Mouse (Mus musculus) embryonic fibroblast, embryonic 13.5 days (primary cell): ENCODE results near the gene 1700066M21Rik. TPM values are rescaled to one million over a fixed set of nuclear protein-coding genes. Genes with fewer than 3 reads are reported as not detected.

Source experiments
- H3K27ac ChIP-seq: 2 replicates; pipeline ENCODE4 v1.5.1; 2012; ENCODE audit warnings: low read length, control low read depth, inconsistent platforms; ENCODE audit not compliant: insufficient read depth
- H3K4me1 ChIP-seq: 2 replicates; pipeline ENCODE4 v1.6.1; 2011; ENCODE audit warnings: low read length; ENCODE audit not compliant: control insufficient read depth, insufficient read depth
- H3K4me3 ChIP-seq: 2 replicates; pipeline ENCODE4 v1.5.1; 2011; ENCODE audit warnings: mild to moderate bottlenecking, control low read depth, low read length; ENCODE audit not compliant: insufficient read depth
- CTCF ChIP-seq: IDR thresholded peaks from 2 replicates; pipeline ENCODE4 v1.5.1; 2011; ENCODE audit warnings: mild to moderate bottlenecking, control low read depth, low read length, moderate library complexity, borderline replicate concordance; ENCODE audit not compliant: insufficient read depth
- POLR2A ChIP-seq: IDR thresholded peaks from 2 replicates; pipeline ENCODE4 v1.6.1; 2011; ENCODE audit warnings: low read depth, mild to moderate bottlenecking, control low read depth, low read length, moderate library complexity
- polyA plus RNA-seq: library from polyadenylated mRNA; stranded (reverse); fragments of >200 nt; gene quantifications from 2 replicates; pipeline ENCODE4 v1.2.4, GENCODE M21; 2011; ENCODE audit warnings: low read depth; ENCODE audit not compliant: missing spikeins, insufficient read length

Gene 1700066M21Rik
- polyA plus RNA-seq, 1 experiment, result 10.7 TPM

DNA sequence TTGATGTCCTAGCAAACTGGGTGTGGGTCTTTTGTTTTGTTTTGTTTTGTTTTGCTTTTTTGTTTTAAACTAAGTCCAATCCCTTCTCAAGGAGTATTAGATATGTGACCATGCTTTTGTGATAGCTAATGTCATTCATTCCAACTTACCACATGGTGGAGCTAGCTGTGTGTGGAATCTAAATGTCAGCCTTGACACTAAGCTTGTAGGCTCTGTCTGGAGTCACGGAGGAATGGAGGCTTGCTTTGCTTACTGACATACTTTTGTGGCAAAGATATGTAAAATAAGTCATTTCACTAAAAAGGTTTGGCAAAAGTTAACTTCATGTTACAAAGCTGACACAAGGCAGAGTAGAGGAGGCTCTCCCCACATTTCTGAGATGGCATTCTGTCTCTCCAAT lies 46.3 kb downstream of the 1700066M21Rik start:
- Histone ChIP-seq H3K4me3 (no peak overlapping the region), H3K4me1 (no peaks in the 10 kb centered on the region), H3K27ac (no peak overlapping the region)
- TF ChIP-seq CTCF, result peak; percentile 26; the same call in 1 of the 2 replicates
- no peak for TF ChIP-seq POLR2A

DNA sequence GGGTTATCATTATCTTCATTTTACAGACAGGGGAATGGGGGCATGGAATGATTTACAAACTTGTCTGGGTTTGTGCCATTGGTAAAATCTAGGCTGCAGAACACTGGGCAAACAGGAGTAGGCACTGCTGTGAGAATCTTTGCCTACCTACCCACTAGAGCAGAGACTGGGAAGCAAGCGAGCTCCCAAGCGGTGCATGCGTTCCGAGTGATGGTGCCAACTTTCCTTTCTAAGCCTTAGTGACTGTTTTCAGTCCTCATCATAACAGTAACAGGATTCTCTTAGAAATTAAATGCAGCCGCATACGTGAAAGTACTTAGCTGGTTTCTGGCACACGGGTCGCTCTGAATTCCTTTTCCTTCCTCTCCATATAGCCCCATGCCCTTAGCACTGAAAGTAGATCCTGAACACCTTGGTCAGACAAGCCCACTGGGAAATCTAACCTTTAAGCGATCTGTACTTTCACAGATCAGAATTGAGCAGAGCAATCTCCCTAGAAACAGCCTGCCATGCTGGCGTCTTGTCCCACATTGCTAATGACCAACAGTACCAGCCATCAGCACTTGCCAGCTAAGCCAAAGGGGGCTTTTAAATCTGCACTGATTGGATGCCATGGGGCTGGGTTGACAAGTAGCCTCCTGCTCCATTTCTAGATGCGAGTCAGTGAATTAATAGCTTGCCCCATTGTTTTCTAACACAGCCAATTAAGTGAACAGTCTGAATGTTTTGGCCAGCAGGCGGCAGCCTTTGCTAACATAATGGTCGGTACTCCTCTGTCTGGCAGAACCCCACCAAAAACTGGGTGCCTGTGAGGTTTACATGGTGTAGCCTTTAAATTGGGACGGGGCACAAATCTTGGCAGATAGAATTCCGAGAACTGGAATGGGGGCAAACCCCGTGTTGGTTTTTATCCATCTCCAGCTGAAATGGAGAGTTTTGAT lies 51.2 kb downstream of the 1700066M21Rik start:
- TF ChIP-seq POLR2A (no peak), CTCF (peak; percentile 54; the same call in 1 of the 2 replicates)
- H3K27ac ChIP-seq, result no peak overlapping the region
- H3K4me1 ChIP-seq, result no peaks in the 10 kb centered on the region
- no peak overlapping the region for H3K4me3 ChIP-seq

GRCm38 (mm10) chr1:57429786-57430483 lies 52.5 kb downstream of the 1700066M21Rik start:
- Histone ChIP-seq H3K4me3 (no peak overlapping the region), H3K4me1 (no peaks in the 10 kb centered on the region), H3K27ac (peak overlapping the region; percentile 0)
- TF ChIP-seq CTCF (no peak), POLR2A (no peak)

GRCm38 (mm10) chr1:57433141-57433540 lies 55.7 kb downstream of the 1700066M21Rik start:
- Histone ChIP-seq H3K27ac (no peak overlapping the region), H3K4me1 (no peaks in the 10 kb centered on the region; the same call in none of the 2 replicates), H3K4me3 (no peak overlapping the region)
- no peak for TF ChIP-seq POLR2A
- TF ChIP-seq CTCF, result no peak

Other genes with a start within 250 kb of the 1700066M21Rik start
- gene Maip1, start 28.7 kb downstream of the 1700066M21Rik start, polyA plus RNA-seq, result 10.0 and 11.5 TPM in 2 replicates
- 27.3 and 29.4 TPM in 2 replicates for gene Tyw5, start 29.5 kb downstream of the 1700066M21Rik start, polyA plus RNA-seq